Mouse (Mus musculus) spleen, adult 12 weeks (tissue): ENCODE measurements around the gene Lin28b.

Experiments
- DNase-seq: peaks from one replicate; pipeline ENCODE4 v3.0.0; 2022; ENCODE audit warnings: low spot score

The Lin28b gene

GRCm38 (mm10) chr10:45485761-45486602, at the start of gene Lin28b:
Lin28b (minus strand) TSS chr10:45486395.
- no peak for DNase-seq

GRCm38 (mm10) chr10:45511764-45512163, 25.6 kb upstream of the Lin28b start:
- no peak for DNase-seq

- DNase-seq: no peak
Measured at GRCm38 (mm10) chr10:45510662-45511061, 24.5 kb upstream of the Lin28b start.

GRCm38 (mm10) chr10:45500259-45500658, 14.1 kb upstream of the Lin28b start:
- DNase-seq: no peak

GRCm38 (mm10) chr10:45486603-45486946, 380 bp upstream of the Lin28b start:
- no peak for DNase-seq

- DNase-seq: no peak
Measured at GRCm38 (mm10) chr10:45485226-45485760, 902 bp downstream of the Lin28b start.

- DNase-seq: no peak
Measured at GRCm38 (mm10) chr10:45483210-45483609, 3.0 kb downstream of the Lin28b start.

- no peak for DNase-seq
Measured at GRCm38 (mm10) chr10:45473663-45474333, 12.4 kb downstream of the Lin28b start.

- no peak for DNase-seq
Measured at GRCm38 (mm10) chr10:45473143-45473484, 13.1 kb downstream of the Lin28b start.

- no peak for DNase-seq
Measured at GRCm38 (mm10) chr10:45472431-45473142, 13.6 kb downstream of the Lin28b start.

GRCm38 (mm10) chr10:45471321-45471720, 14.9 kb downstream of the Lin28b start:
- no peak for DNase-seq

- no peak for DNase-seq
Measured at GRCm38 (mm10) chr10:45470079-45470739, 16.0 kb downstream of the Lin28b start.

- no peak for DNase-seq
Measured at GRCm38 (mm10) chr10:45469027-45469996, 16.9 kb downstream of the Lin28b start.

GRCm38 (mm10) chr10:45468180-45468915, 17.8 kb downstream of the Lin28b start:
- no peak for DNase-seq

GRCm38 (mm10) chr10:45458637-45459036, 27.6 kb downstream of the Lin28b start:
- DNase-seq: no peak

GRCm38 (mm10) chr10:45458074-45458473, 28.1 kb downstream of the Lin28b start:
- no peak for DNase-seq

GRCm38 (mm10) chr10:45446625-45447024, 39.6 kb downstream of the Lin28b start:
- DNase-seq: no peak

- no peak for DNase-seq
Measured at GRCm38 (mm10) chr10:45446215-45446614, 40.0 kb downstream of the Lin28b start.

GRCm38 (mm10) chr10:45422372-45422771, 63.8 kb downstream of the Lin28b start:
- no peak for DNase-seq

- DNase-seq: no peak
Measured at GRCm38 (mm10) chr10:45412144-45412543, 74.1 kb downstream of the Lin28b start.
